Mouse (Mus musculus) heart, embryonic 10.5 days (tissue): ENCODE measurements at regions not wholly inside any gene's neighbourhood (a gene's known extent, or its start where the extent isn't known, plus 50 kb on each side); places are given as distances from the start of the nearest gene placed in this dataset.
A peak's percentile ranks its signal among the peaks of the same experiment; 100 is the strongest.

ENCODE experiments used
- DNase-seq: peaks from one replicate; pipeline ENCODE4 v3.0.0-alpha.2; 2017; ENCODE audit warnings: low spot score
- H3K27ac ChIP-seq: fragments of 300-500 bp; sonication (generic); 2 replicates; pipeline ENCODE4 v1.5.1; 2016; ENCODE audit warnings: mild to moderate bottlenecking
- H3K27me3 ChIP-seq: fragments of 300-500 bp; sonication (generic); 2 replicates; pipeline ENCODE4 v1.6.1; 2016; ENCODE audit warnings: mild to moderate bottlenecking; ENCODE audit not compliant: poor library complexity, insufficient read depth, severe bottlenecking
- H3K36me3 ChIP-seq: fragments of 300-500 bp; sonication (generic); 2 replicates; pipeline ENCODE4 v1.6.1; 2016; ENCODE audit warnings: mild to moderate bottlenecking, moderate library complexity
- H3K4me1 ChIP-seq: fragments of 300-500 bp; sonication (generic); 2 replicates; pipeline ENCODE4 v1.6.1; 2016; ENCODE audit warnings: mild to moderate bottlenecking
- H3K4me3 ChIP-seq: fragments of 300-500 bp; sonication (generic); 2 replicates; pipeline ENCODE4 v1.5.1; 2016; ENCODE audit warnings: mild to moderate bottlenecking, moderate library complexity
- H3K9me3 ChIP-seq: fragments of 300-500 bp; sonication (generic); 2 replicates; pipeline ENCODE4 v1.6.1; 2016; ENCODE audit warnings: mild to moderate bottlenecking, moderate library complexity
- WGBS: fragments of 180-500 bp; shearing (Covaris S2); methylation state at CpG from one replicate; pipeline ENCODE4 v1.1.7; 2016; 5-methylcytosine and 5-hydroxymethylcytosine counted together

GRCm38 (mm10) chr6:144870949-144871348 is 89.2 kb upstream of the Sox5 start:
- no peaks in the 10 kb centered on the region for H3K36me3 ChIP-seq
- no peak overlapping the region for H3K27ac ChIP-seq
- H3K27me3 ChIP-seq, result no peaks in the 10 kb centered on the region
- H3K9me3 ChIP-seq, result no peaks in the 10 kb centered on the region
- no peak for DNase-seq
- WGBS, result 90% methylated on average over 8 of the region's 8 CpGs
- H3K4me3 ChIP-seq, result no peak overlapping the region
- H3K4me1 ChIP-seq, result no peaks in the 10 kb centered on the region

DNA sequence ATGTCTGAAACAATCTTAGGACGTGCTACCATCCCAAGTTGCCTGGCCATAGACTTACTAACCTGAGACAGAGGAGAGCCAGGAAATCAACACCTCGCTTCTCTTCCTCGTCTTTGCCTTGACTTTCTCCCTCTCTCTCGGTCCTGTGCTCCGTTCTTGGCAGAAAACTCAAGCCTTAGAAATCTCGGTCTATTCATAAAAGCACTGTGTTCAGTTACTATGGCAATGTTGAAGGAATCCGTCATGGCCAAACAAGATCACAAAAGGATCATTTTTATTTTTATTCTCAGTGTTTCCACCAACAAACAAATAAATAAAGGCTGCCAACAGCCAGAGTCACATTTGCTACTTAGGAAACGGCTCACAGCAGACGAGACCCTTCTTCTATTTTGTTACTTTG is 85.6 kb upstream of the Sox5 start:
- H3K36me3 ChIP-seq, result no peaks in the 10 kb centered on the region
- H3K4me1 ChIP-seq, result no peaks in the 10 kb centered on the region
- H3K9me3 ChIP-seq, result no peaks in the 10 kb centered on the region
- no peaks in the 10 kb centered on the region for H3K27me3 ChIP-seq
- WGBS, result 78% methylated on average over 9 of the region's 9 CpGs
- no peak overlapping the region for H3K27ac ChIP-seq
- H3K4me3 ChIP-seq, result no peak overlapping the region
- no peak for DNase-seq

DNA sequence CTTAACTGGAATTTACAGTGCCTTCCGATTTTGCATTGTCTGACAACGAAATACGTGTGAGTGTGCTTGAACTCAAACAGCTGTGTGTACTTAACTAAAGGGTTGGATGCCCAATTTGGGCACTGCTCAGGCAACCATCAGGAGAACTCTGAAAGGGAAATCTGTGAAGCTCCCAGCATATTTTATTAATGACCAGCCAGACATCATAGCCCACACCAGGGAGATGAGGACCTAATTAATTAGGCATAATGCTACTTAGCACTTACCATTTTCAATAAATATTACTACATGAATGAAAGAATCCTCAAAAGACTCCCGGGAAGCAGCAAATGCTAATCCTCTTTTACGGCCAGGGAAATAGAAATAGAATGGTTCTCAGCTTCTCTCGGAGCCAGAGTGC is 82.2 kb upstream of the Sox5 start:
- H3K9me3 ChIP-seq, result no peaks in the 10 kb centered on the region
- no peaks in the 10 kb centered on the region for H3K4me1 ChIP-seq
- DNase-seq, result no peak
- H3K27ac ChIP-seq, result no peak overlapping the region
- WGBS, result 82% methylated on average over 6 of the region's 6 CpGs
- no peaks in the 10 kb centered on the region for H3K27me3 ChIP-seq
- H3K36me3 ChIP-seq, result no peaks in the 10 kb centered on the region
- H3K4me3 ChIP-seq, result no peak overlapping the region

- Histone ChIP-seq H3K27ac (no peak overlapping the region), H3K4me1 (no peaks in the 10 kb centered on the region), H3K9me3 (no peaks in the 10 kb centered on the region), H3K36me3 (no peaks in the 10 kb centered on the region), H3K4me3 (no peak overlapping the region), H3K27me3 (no peaks in the 10 kb centered on the region)
- WGBS, result 68% methylated on average over 3 of the region's 3 CpGs
- DNase-seq, result no peak
Observed at GRCm38 (mm10) chr6:144863430-144863994, 81.7 kb upstream of the Sox5 start.

DNA sequence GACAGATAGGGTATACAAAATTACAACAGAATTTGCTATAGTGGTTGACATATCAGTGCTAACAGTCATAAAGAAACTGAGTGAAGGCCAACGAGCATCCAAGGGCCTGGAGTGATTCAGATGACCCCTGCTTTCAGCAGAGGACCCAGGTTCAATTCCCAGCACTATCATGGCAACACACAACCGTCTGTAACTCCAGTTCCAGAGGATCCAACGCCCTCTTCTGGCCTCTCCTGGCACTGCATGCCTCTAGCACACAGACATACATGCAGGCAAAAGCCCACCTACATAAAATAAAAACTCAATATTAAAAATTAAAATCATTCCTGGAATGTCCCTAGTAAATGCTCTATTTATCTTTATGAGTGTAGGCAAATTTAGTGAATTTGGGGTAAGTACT is 59.7 kb upstream of the Sox5 start:
- Histone ChIP-seq H3K4me3 (no peak overlapping the region), H3K4me1 (no peaks in the 10 kb centered on the region), H3K27ac (no peak overlapping the region), H3K27me3 (no peaks in the 10 kb centered on the region), H3K9me3 (no peaks in the 10 kb centered on the region), H3K36me3 (no peaks in the 10 kb centered on the region)
- no peak for DNase-seq
- WGBS, result 59% methylated on average over 3 of the region's 3 CpGs

- 93% methylated on average over 1 of the region's 1 CpGs for WGBS
- DNase-seq, result peak; percentile 33
- Histone ChIP-seq H3K4me3 (no peak overlapping the region), H3K36me3 (no peaks in the 10 kb centered on the region), H3K4me1 (no peaks in the 10 kb centered on the region), H3K27ac (no peak overlapping the region), H3K9me3 (no peaks in the 10 kb centered on the region), H3K27me3 (no peaks in the 10 kb centered on the region)
Observed at GRCm38 (mm10) chr6:144839383-144839782, 57.6 kb upstream of the Sox5 start.

GRCm38 (mm10) chr6:144834323-144835183 is 52.8 kb upstream of the Sox5 start:
- no peaks in the 10 kb centered on the region for H3K27me3 ChIP-seq
- WGBS, result 71% methylated on average over 19 of the region's 19 CpGs
- H3K27ac ChIP-seq, result no peak overlapping the region
- H3K4me1 ChIP-seq, result no peaks in the 10 kb centered on the region
- no peak overlapping the region for H3K4me3 ChIP-seq
- DNase-seq, result peak; percentile 33
- no peaks in the 10 kb centered on the region for H3K36me3 ChIP-seq
- H3K9me3 ChIP-seq, result no peaks in the 10 kb centered on the region
